Mouse (Mus musculus) MEL (cell line): ENCODE data around the gene Lhfp. TPM values are rescaled to one million over a fixed set of nuclear protein-coding genes. Genes with fewer than 3 reads are reported as not detected.

ENCODE experiments used
- DNase-seq: peaks from one replicate; pipeline ENCODE4 v3.0.0; 2011; ENCODE audit warnings: low read depth, low spot score
- H3K27ac ChIP-seq: 2 replicates; pipeline ENCODE4 v1.5.1; 2012; ENCODE audit warnings: low read depth, mild to moderate bottlenecking, control low read depth, low read length, moderate library complexity; ENCODE audit not compliant: control insufficient read depth
- H3K27me3 ChIP-seq, 2 experiments: fragments of 150-350 bp in 1 of 2; sonication (generic) in 1 of 2; 2 replicates each; pipeline ENCODE4 v1.6.1; 2012; ENCODE audit warnings: low read length in 2 of 2, mild to moderate bottlenecking in 2 of 2, improper control_type of control experiment in 1 of 2, moderate library complexity in 1 of 2; ENCODE audit not compliant: insufficient read depth in 2 of 2, control insufficient read depth in 1 of 2
- H3K36me3 ChIP-seq, 2 experiments: 2 replicates each; pipeline ENCODE4 v1.6.1; 2012 to 2014; ENCODE audit warnings: low read length in 2 of 2, improper control_type of control experiment in 1 of 2, inconsistent platforms in 1 of 2, mild to moderate bottlenecking in 1 of 2; ENCODE audit not compliant: insufficient read depth in 2 of 2, control insufficient read depth in 1 of 2
- H3K4me1 ChIP-seq, 2 experiments: fragments of 150-350 bp in 1 of 2; sonication (generic) in 1 of 2; 2 replicates each; pipeline ENCODE4 v1.6.1; 2012; ENCODE audit warnings: low read length in 2 of 2, improper control_type of control experiment in 1 of 2, mild to moderate bottlenecking in 1 of 2; ENCODE audit not compliant: insufficient read depth in 2 of 2, control insufficient read depth in 1 of 2
- H3K4me3 ChIP-seq, 2 experiments: fragments of 150-350 bp in 1 of 2; sonication (generic) in 1 of 2; 2 replicates each; pipeline ENCODE4 v1.5.1; 2012; ENCODE audit warnings: low read depth in 2 of 2, low read length in 2 of 2, mild to moderate bottlenecking in 2 of 2, moderate library complexity in 2 of 2, control low read depth in 1 of 2, improper control_type of control experiment in 1 of 2; ENCODE audit not compliant: control insufficient read depth in 1 of 2, insufficient read depth in 1 of 2
- H3K79me2 ChIP-seq: 2 replicates; pipeline ENCODE4 v1.6.1; 2012; ENCODE audit warnings: mild to moderate bottlenecking, low read length, moderate library complexity; ENCODE audit not compliant: control insufficient read depth, poor library complexity, insufficient read depth
- H3K9ac ChIP-seq: 2 replicates; pipeline ENCODE4 v1.6.1; 2012; ENCODE audit warnings: low read depth, mild to moderate bottlenecking, control low read depth, low read length, moderate library complexity; ENCODE audit not compliant: control insufficient read depth, poor library complexity, severe bottlenecking
- H3K9me3 ChIP-seq: fragments of 150-350 bp; sonication (generic); replicated peaks from 2 replicates; pipeline ENCODE4 v1.6.1; 2012; ENCODE audit warnings: mild to moderate bottlenecking, low read length, improper control_type of control experiment, moderate library complexity; ENCODE audit not compliant: insufficient read depth
- BHLHE40 ChIP-seq: IDR thresholded peaks from 2 replicates; pipeline ENCODE4 v1.6.1; 2012; ENCODE audit warnings: low read depth, mild to moderate bottlenecking, inconsistent platforms, low read length, improper control_type of control experiment, borderline replicate concordance
- CHD1 ChIP-seq: IDR thresholded peaks from 2 replicates; pipeline ENCODE4 v1.6.1; 2012; ENCODE audit warnings: low read depth, mild to moderate bottlenecking, inconsistent platforms, low read length, improper control_type of control experiment
- CHD2 ChIP-seq: IDR thresholded peaks from 2 replicates; pipeline ENCODE4 v1.6.1; 2011; ENCODE audit warnings: low read length, improper control_type of control experiment
- CTCF ChIP-seq, 3 experiments: IDR thresholded peaks in 2 of 3; conservative IDR thresholded peaks in 1 of 3; 2 replicates each; pipeline ENCODE4 v1.5.1; 2011 to 2012; ENCODE audit warnings: low read length in 3 of 3, low read depth in 2 of 3, mild to moderate bottlenecking in 2 of 3, improper control_type of control experiment in 1 of 3, inconsistent platforms in 1 of 3, mixed read lengths in 1 of 3, moderate library complexity in 1 of 3; ENCODE audit not compliant: control insufficient read depth in 1 of 3, insufficient read depth in 1 of 3, poor library complexity in 1 of 3, severe bottlenecking in 1 of 3
- ELF1 ChIP-seq: IDR thresholded peaks from 2 replicates; pipeline ENCODE4 v1.6.1; 2014; ENCODE audit warnings: low read depth, mild to moderate bottlenecking, inconsistent platforms, low read length, improper control_type of control experiment, moderate library complexity
- EP300 ChIP-seq, 2 experiments: IDR thresholded peaks; 2 replicates each; pipeline ENCODE4 v1.6.1; 2011; ENCODE audit warnings: improper control_type of control experiment in 2 of 2, low read length in 2 of 2, low read depth in 1 of 2, mild to moderate bottlenecking in 1 of 2
- GABPA ChIP-seq: IDR thresholded peaks from 2 replicates; pipeline ENCODE4 v1.6.1; 2012; ENCODE audit warnings: low read depth, mild to moderate bottlenecking, inconsistent platforms, low read length, improper control_type of control experiment, moderate library complexity
- GATA1 ChIP-seq: IDR thresholded peaks from 2 replicates; pipeline ENCODE4 v1.6.1; 2011; ENCODE audit warnings: low read depth, low read length, improper control_type of control experiment
- JUND ChIP-seq: IDR thresholded peaks from 2 replicates; pipeline ENCODE4 v1.6.1; 2011; ENCODE audit warnings: low read depth, mild to moderate bottlenecking, improper control_type of control experiment, low read length
- KAT2A ChIP-seq: conservative IDR thresholded peaks from 2 replicates; pipeline ENCODE4 v1.6.1; 2012; ENCODE audit warnings: low read depth, low read length, improper control_type of control experiment, inconsistent platforms
- MAFK ChIP-seq: IDR thresholded peaks from 2 replicates; pipeline ENCODE4 v1.6.1; 2011; ENCODE audit warnings: low read depth, mild to moderate bottlenecking, low read length, improper control_type of control experiment, borderline replicate concordance
- MAZ ChIP-seq: IDR thresholded peaks from 2 replicates; pipeline ENCODE4 v1.6.1; 2012; ENCODE audit warnings: low read depth, mild to moderate bottlenecking, inconsistent platforms, low read length, improper control_type of control experiment
- MEF2A ChIP-seq: IDR thresholded peaks from 2 replicates; pipeline ENCODE4 v1.6.1; 2014; ENCODE audit warnings: low read depth, mild to moderate bottlenecking, inconsistent platforms, low read length, improper control_type of control experiment; ENCODE audit not compliant: poor library complexity, insufficient replicate concordance, severe bottlenecking; ENCODE audit errors: extremely low read depth
- MXI1 ChIP-seq: IDR thresholded peaks from 2 replicates; pipeline ENCODE4 v1.6.1; 2011; ENCODE audit warnings: mild to moderate bottlenecking, low read depth, low read length, improper control_type of control experiment
- MYB ChIP-seq: IDR thresholded peaks from 2 replicates; pipeline ENCODE4 v1.6.1; 2011; ENCODE audit warnings: mild to moderate bottlenecking, low read depth, low read length, improper control_type of control experiment
- MYC ChIP-seq: IDR thresholded peaks from 2 replicates; pipeline ENCODE4 v1.6.1; 2011; ENCODE audit warnings: low read depth, mild to moderate bottlenecking, low read length, improper control_type of control experiment, moderate library complexity
- NRF1 ChIP-seq: IDR thresholded peaks from 2 replicates; pipeline ENCODE4 v1.6.1; 2014; ENCODE audit warnings: low read depth, mild to moderate bottlenecking, inconsistent platforms, low read length, improper control_type of control experiment, moderate library complexity; ENCODE audit not compliant: poor library complexity, insufficient read depth, severe bottlenecking
- POLR2A ChIP-seq, 2 experiments: IDR thresholded peaks; 2 replicates each; pipeline ENCODE4 v1.6.1; 2011 to 2012; ENCODE audit warnings: low read length in 2 of 2, mild to moderate bottlenecking in 2 of 2, control low read depth in 1 of 2, improper control_type of control experiment in 1 of 2, low read depth in 1 of 2, moderate library complexity in 1 of 2; ENCODE audit not compliant: control insufficient read depth in 1 of 2, insufficient read depth in 1 of 2, poor library complexity in 1 of 2
- POLR2AphosphoS2 ChIP-seq: IDR thresholded peaks from 2 replicates; pipeline ENCODE4 v1.6.1; 2011; ENCODE audit warnings: low read length, improper control_type of control experiment
- RAD21 ChIP-seq: IDR thresholded peaks from 2 replicates; pipeline ENCODE4 v1.6.1; 2011; ENCODE audit warnings: mild to moderate bottlenecking, low read depth, low read length, improper control_type of control experiment
- RCOR1 ChIP-seq: IDR thresholded peaks from 2 replicates; pipeline ENCODE4 v1.6.1; 2012; ENCODE audit warnings: low read depth, mild to moderate bottlenecking, inconsistent platforms, low read length, improper control_type of control experiment
- SIN3A ChIP-seq: IDR thresholded peaks from 2 replicates; pipeline ENCODE4 v1.6.1; 2012; ENCODE audit warnings: low read length, improper control_type of control experiment, inconsistent platforms
- SMC3 ChIP-seq: IDR thresholded peaks from 2 replicates; pipeline ENCODE4 v1.6.1; 2011; ENCODE audit warnings: low read depth, low read length, improper control_type of control experiment
- TAL1 ChIP-seq: IDR thresholded peaks from 2 replicates; pipeline ENCODE4 v1.6.1; 2012; ENCODE audit warnings: mild to moderate bottlenecking, inconsistent platforms, low read length, moderate library complexity, mixed read lengths
- TBP ChIP-seq: IDR thresholded peaks from 2 replicates; pipeline ENCODE4 v1.8.0; 2011; ENCODE audit warnings: low read depth, low read length, improper control_type of control experiment
- UBTF ChIP-seq: IDR thresholded peaks from 2 replicates; pipeline ENCODE4 v1.6.1; 2012; ENCODE audit warnings: low read depth, mild to moderate bottlenecking, inconsistent platforms, low read length, improper control_type of control experiment, moderate library complexity, borderline replicate concordance; ENCODE audit not compliant: insufficient read depth
- USF2 ChIP-seq, 2 experiments: IDR thresholded peaks; 2 replicates each; pipeline ENCODE4 v1.6.1; 2011 to 2012; ENCODE audit warnings: improper control_type of control experiment in 2 of 2, low read length in 2 of 2, borderline replicate concordance in 1 of 2, inconsistent platforms in 1 of 2, low read depth in 1 of 2, mild to moderate bottlenecking in 1 of 2; ENCODE audit not compliant: insufficient read depth in 1 of 2
- ZC3H11A ChIP-seq: IDR thresholded peaks from 2 replicates; pipeline ENCODE4 v1.6.1; 2012; ENCODE audit warnings: low read depth, mild to moderate bottlenecking, inconsistent platforms, low read length, improper control_type of control experiment
- ZKSCAN1 ChIP-seq: IDR thresholded peaks from 2 replicates; pipeline ENCODE4 v1.6.1; 2012; ENCODE audit warnings: low read depth, mild to moderate bottlenecking, inconsistent platforms, low read length, improper control_type of control experiment, moderate library complexity
- ZNF384 ChIP-seq: IDR thresholded peaks from 2 replicates; pipeline ENCODE4 v1.6.1; 2012; ENCODE audit warnings: low read depth, mild to moderate bottlenecking, inconsistent platforms, low read length, improper control_type of control experiment
- polyA plus RNA-seq, 2 experiments: library from polyadenylated mRNA; stranded (reverse) in 1 of 2; unstranded in 1 of 2; fragments of >175 nt in 1 of 2; fragments of >200 nt in 1 of 2; gene quantifications; 2 replicates each; pipeline versions ENCODE4 v1.2.1 to v1.2.4; 2012; ENCODE audit warnings: low replicate concordance in 2 of 2, low read depth in 1 of 2; ENCODE audit not compliant: insufficient read length in 2 of 2, insufficient read depth in 1 of 2, missing spikeins in 1 of 2
- total RNA-seq: library from RNA; depleted of rRNA; stranded (reverse); fragments of 300-350 nt; gene quantifications from 2 replicates; pipeline ENCODE4 v1.2.3, GENCODE M21; 2012

Lhfp gene
- total and polyA plus RNA-seq, 3 experiments: not detected

DNA sequence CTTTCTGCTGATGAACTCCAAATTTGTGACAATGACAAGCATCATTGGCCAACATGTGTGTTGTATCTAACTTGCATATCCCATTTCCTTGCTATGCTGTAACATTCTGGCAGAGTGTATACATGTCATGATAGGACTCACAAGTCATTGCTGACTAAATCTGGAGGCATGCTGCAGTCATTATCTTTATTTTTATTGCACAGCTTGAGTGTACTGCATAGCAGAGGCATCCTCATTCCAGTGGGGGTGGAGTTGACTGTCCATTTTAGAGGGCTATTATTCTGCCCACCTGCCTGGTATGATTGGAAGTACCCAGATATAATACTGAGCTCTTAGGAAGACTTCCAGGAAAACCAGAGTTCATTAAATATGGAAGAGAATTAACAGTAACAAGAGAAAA, 97.9 kb downstream of the Lhfp start:
- no peak overlapping the region for H3K9ac ChIP-seq
- no peaks in the 10 kb centered on the region for H3K4me1 ChIP-seq
- no peak overlapping the region for H3K4me3 ChIP-seq
- H3K9me3 ChIP-seq: no peaks in the 10 kb centered on the region
- DNase-seq: no peak
- no peaks in the 10 kb centered on the region for H3K79me2 ChIP-seq
- TF ChIP-seq UBTF: no peak
- TF ChIP-seq USF2 (IDR thresholded peaks at IDR 0.05; ENCODE audit: borderline replicate concordance in 1 of 2, insufficient read depth in 1 of 2, low read depth in 1 of 2, low read length in 2 of 2): no peak
- TF ChIP-seq POLR2A (IDR thresholded peaks at IDR 0.05; ENCODE audit: control insufficient read depth in 1 of 2, insufficient read depth in 1 of 2, low read depth in 1 of 2, low read length in 2 of 2, poor library complexity in 1 of 2): no peak
- no peak for TF ChIP-seq CHD2
- no peak for TF ChIP-seq JUND
- TF ChIP-seq TAL1: no peak
- no peaks in the 10 kb centered on the region for H3K36me3 ChIP-seq
- H3K27ac ChIP-seq: no peak overlapping the region
- no peaks in the 10 kb centered on the region for H3K27me3 ChIP-seq

DNA sequence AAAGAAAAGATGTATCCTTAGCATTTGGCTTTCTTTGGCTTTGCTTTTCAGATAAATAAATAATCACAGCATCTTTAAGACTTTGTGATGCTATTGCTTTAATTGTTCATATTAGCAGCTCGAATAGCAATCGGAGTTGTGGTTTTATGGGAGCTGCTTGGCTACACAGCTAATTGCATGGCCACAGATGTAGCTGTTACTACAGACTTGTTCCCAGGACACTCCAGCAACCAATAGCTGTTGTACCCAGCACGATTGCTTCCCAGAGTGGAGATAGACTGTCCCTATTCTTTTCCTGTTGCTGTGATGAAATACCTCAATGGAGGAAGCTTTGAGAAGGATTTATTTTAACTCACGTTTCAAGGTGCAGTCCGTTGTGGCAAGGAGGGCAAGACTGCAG, 98.3 kb downstream of the Lhfp start:
- no peaks in the 10 kb centered on the region for H3K4me1 ChIP-seq

DNA sequence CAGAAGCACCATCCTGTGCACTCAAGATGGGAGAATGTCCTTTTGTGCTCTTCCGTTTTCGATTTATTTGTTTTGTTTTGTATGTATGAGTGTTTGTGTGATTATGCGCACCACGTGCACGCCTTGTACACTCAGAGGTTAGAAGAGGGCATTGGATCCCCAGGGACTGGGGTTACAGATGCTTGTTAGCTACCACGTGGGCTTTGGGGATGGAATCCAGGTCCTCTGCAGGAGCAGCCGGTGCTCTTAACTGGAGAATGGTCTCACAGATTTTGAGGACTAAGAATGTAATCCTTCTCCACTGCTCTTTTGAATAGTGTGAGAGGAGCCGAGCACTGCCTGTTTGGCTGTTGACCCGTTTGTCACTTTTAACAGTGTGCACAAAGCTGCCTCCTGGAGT, 101.2 kb downstream of the Lhfp start:
- Histone ChIP-seq H3K4me3 (no peak overlapping the region), H3K9me3 (no peaks in the 10 kb centered on the region), H3K27ac (no peak overlapping the region), H3K79me2 (no peaks in the 10 kb centered on the region), H3K4me1 (no peaks in the 10 kb centered on the region), H3K36me3 (no peaks in the 10 kb centered on the region), H3K27me3 (no peaks in the 10 kb centered on the region), H3K9ac (no peak overlapping the region)
- no peak for DNase-seq
- TF ChIP-seq USF2 (IDR thresholded peaks at IDR 0.05; ENCODE audit: borderline replicate concordance in 1 of 2, insufficient read depth in 1 of 2, low read depth in 1 of 2, low read length in 2 of 2): no peak
- TF ChIP-seq ZKSCAN1: no peak
- TF ChIP-seq SIN3A: no peak
- no peak for TF ChIP-seq MAFK
- no peak for TF ChIP-seq POLR2AphosphoS2
- no peak for TF ChIP-seq EP300 (IDR thresholded peaks at IDR 0.05; ENCODE audit: low read depth in 1 of 2, low read length in 2 of 2)
- no peak for TF ChIP-seq ELF1
- TF ChIP-seq GABPA: no peak
- TF ChIP-seq JUND: no peak
- TF ChIP-seq RAD21: no peak
- TF ChIP-seq CHD1: no peak
- no peak for TF ChIP-seq MYC
- TF ChIP-seq BHLHE40: no peak
- no peak for TF ChIP-seq MEF2A
- TF ChIP-seq ZNF384: no peak

More for the DNA sequence above, 98.3 kb downstream of the Lhfp start:
- no peak overlapping the region for H3K27ac ChIP-seq
- H3K9ac ChIP-seq: no peak overlapping the region
- no peaks in the 10 kb centered on the region for H3K79me2 ChIP-seq
- H3K4me3 ChIP-seq: no peak overlapping the region
- H3K27me3 ChIP-seq: no peaks in the 10 kb centered on the region
- H3K9me3 ChIP-seq: no peaks in the 10 kb centered on the region
- no peaks in the 10 kb centered on the region for H3K36me3 ChIP-seq
- no peak for DNase-seq
- TF ChIP-seq ZC3H11A (no peak), CTCF (IDR thresholded peaks at IDR 0.05 in 2 of 3, conservative IDR thresholded peaks at IDR 0.05 in 1 of 3; ENCODE audit: control insufficient read depth in 1 of 3, insufficient read depth in 1 of 3, low read depth in 2 of 3, low read length in 3 of 3, poor library complexity in 1 of 3, severe bottlenecking in 1 of 3) (no peak), MYB (no peak), NRF1 (no peak), SIN3A (no peak), JUND (no peak), UBTF (no peak), TBP (no peak), TAL1 (no peak), RCOR1 (no peak), ZNF384 (no peak), ZKSCAN1 (no peak), MXI1 (no peak), KAT2A (no peak), MAZ (no peak), GATA1 (no peak), GABPA (no peak), USF2 (IDR thresholded peaks at IDR 0.05; ENCODE audit: borderline replicate concordance in 1 of 2, insufficient read depth in 1 of 2, low read depth in 1 of 2, low read length in 2 of 2) (no peak), SMC3 (no peak)
